Mouse (Mus musculus): Measurements from ENCODE around the gene Krt42.

DNA sequence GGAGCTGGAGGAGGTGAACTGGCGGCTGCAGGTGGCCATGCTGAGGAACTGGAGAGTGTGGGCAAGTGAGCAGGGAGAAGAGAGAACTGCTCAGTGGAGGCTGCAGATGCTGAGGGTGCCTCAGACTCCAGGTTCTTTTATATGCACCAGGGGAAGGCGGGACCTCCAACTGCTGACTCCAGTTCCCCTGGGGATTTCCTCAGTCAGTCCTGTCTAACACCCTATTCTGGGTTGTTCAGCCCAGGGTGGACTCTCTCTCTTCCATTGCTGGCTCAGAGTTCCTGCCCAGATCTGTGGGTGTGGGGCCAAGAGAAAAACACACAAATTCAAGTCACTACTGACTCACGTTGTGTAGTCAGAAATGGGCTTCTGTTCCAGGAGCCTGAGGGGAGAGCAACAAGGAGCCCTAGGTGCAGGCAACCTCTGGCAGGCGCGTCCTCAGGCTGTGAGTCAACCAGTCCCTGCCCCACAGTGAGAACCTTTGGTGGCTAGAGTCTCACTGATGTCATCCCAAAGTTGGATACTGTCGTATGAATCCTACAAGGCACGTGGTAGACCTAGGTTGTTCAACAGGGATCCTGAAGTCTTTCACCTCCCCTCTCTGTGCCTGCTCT, 20.7 kb downstream of the Krt42 start, which contains the start of gene Krt16:
- TF ChIP-seq EP300 (IDR thresholded peaks at IDR 0.05; ENCODE audit: insufficient read depth, low read depth, low read length) (no peak), CTCF (IDR thresholded peaks at IDR 0.05; ENCODE audit: low read depth, low read length) (no peak), POLR2A (IDR thresholded peaks at IDR 0.05; ENCODE audit: insufficient read depth, low read length) (no peak)
